Mouse (Mus musculus): ENCODE data around the gene Efnb1.
"Not testable (repeated sequence)": the region's sequence is repeated elsewhere in the genome, so short reads cannot be mapped to it uniquely, and the experiment has no call there.

Gene Efnb1

GRCm38 (mm10) chrX:99135523-99136258 is at the start of gene Efnb1:
Gene Efnb1, plus strand, starts transcription at chrX:99136130.
- DNase-seq (ENCODE audit: low spot score in 2 of 2), result peak; percentile 78 to 79

- DNase-seq (ENCODE audit: low spot score in 2 of 2), result no peak
Measured at GRCm38 (mm10) chrX:99092704-99093103, 43.2 kb upstream of the Efnb1 start.

GRCm38 (mm10) chrX:99111088-99111724 is 24.7 kb upstream of the Efnb1 start:
- not testable (repeated sequence) for DNase-seq (ENCODE audit: low spot score in 2 of 2)

- no peak for DNase-seq (ENCODE audit: low spot score in 2 of 2)
Measured at GRCm38 (mm10) chrX:99119510-99119909, 16.4 kb upstream of the Efnb1 start.

GRCm38 (mm10) chrX:99130059-99130458 is 5.9 kb upstream of the Efnb1 start:
- peak; percentile 33 to 79 for DNase-seq (ENCODE audit: low spot score in 2 of 2)

GRCm38 (mm10) chrX:99132573-99132972 is 3.4 kb upstream of the Efnb1 start:
- no peak for DNase-seq (ENCODE audit: low spot score in 2 of 2)

GRCm38 (mm10) chrX:99134891-99135290 is 1.0 kb upstream of the Efnb1 start:
- DNase-seq (ENCODE audit: low spot score in 2 of 2), result peak; percentile 68 to 83

- DNase-seq (ENCODE audit: low spot score in 2 of 2), result peak; percentile 15 to 66
Measured at GRCm38 (mm10) chrX:99136431-99136966, 569 bp downstream of the Efnb1 start.

- no peak for DNase-seq (ENCODE audit: low spot score in 2 of 2)
Measured at GRCm38 (mm10) chrX:99137143-99137870, 1.4 kb downstream of the Efnb1 start.

- DNase-seq (ENCODE audit: low spot score in 2 of 2), result no peak
Measured at GRCm38 (mm10) chrX:99137928-99138740, 2.2 kb downstream of the Efnb1 start.

GRCm38 (mm10) chrX:99141079-99141478 is 5.1 kb downstream of the Efnb1 start:
- DNase-seq (ENCODE audit: low spot score in 2 of 2), result no peak

- DNase-seq (ENCODE audit: low spot score in 2 of 2), result no peak
Measured at GRCm38 (mm10) chrX:99141900-99142299, 6.0 kb downstream of the Efnb1 start.

- no peak for DNase-seq (ENCODE audit: low spot score in 2 of 2)
Measured at GRCm38 (mm10) chrX:99145561-99145960, 9.6 kb downstream of the Efnb1 start.

- no peak for DNase-seq (ENCODE audit: low spot score in 2 of 2)
Measured at GRCm38 (mm10) chrX:99148061-99148905, 12.4 kb downstream of the Efnb1 start.

- DNase-seq (ENCODE audit: low spot score in 2 of 2), result no peak
Measured at GRCm38 (mm10) chrX:99149047-99149446, 13.1 kb downstream of the Efnb1 start.

- no peak for DNase-seq (ENCODE audit: low spot score in 2 of 2)
Measured at GRCm38 (mm10) chrX:99149900-99150299, 14.0 kb downstream of the Efnb1 start.

GRCm38 (mm10) chrX:99150712-99151111 is 14.8 kb downstream of the Efnb1 start:
- no peak for DNase-seq (ENCODE audit: low spot score in 2 of 2)

GRCm38 (mm10) chrX:99151434-99151833 is 15.5 kb downstream of the Efnb1 start:
- DNase-seq (ENCODE audit: low spot score in 2 of 2), result no peak

GRCm38 (mm10) chrX:99152141-99152540 is 16.2 kb downstream of the Efnb1 start:
- DNase-seq (ENCODE audit: low spot score in 2 of 2), result no peak

- no peak for DNase-seq (ENCODE audit: low spot score in 2 of 2)
Measured at GRCm38 (mm10) chrX:99152566-99153265, 16.8 kb downstream of the Efnb1 start.

Measured in spleen, postnatal 4 days (tissue).